Mouse (Mus musculus): ENCODE measurements at regions not wholly inside any gene's neighbourhood (a gene's known extent, or its start where the extent isn't known, plus 50 kb on each side); places are given as distances from the start of the nearest gene placed in this dataset.
"Not testable (repeated sequence)": the region's sequence is repeated elsewhere in the genome, so short reads cannot be mapped to it uniquely, and the experiment has no call there.

DNA sequence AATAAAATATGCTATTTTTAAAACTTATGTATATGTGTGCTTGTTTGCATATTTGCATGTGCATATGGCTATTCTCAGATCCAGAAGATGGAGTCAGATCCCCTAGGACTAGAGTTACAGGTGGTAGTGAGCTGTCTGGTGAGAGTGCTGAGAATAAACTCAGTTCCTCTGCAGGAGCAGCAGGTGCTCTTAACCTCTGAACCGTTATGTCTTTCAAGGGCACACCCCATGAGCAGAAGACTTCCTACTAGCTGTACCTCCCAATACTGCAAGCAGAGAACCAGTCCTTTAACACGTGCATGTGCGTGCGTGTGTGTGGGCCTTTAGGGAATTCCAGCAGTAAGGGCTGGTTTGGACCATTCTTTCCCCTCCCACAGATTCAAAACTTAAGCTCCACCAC is 85.9 kb upstream of the Akt3 start:
- Histone ChIP-seq H3K27ac (ENCODE audit: control insufficient read depth, insufficient read depth, low read depth, low read length) (no peak overlapping the region), H3K4me1 (ENCODE audit: control insufficient read depth, insufficient read depth, low read length) (no peaks in the 10 kb centered on the region), H3K4me3 (ENCODE audit: control insufficient read depth, low read depth, low read length) (no peak overlapping the region), H3K36me3 (ENCODE audit: control insufficient read depth, insufficient read depth, low read length) (no peaks in the 10 kb centered on the region), H3K27me3 (ENCODE audit: control insufficient read depth, insufficient read depth, low read length) (no peaks in the 10 kb centered on the region)
- TF ChIP-seq CTCF (IDR thresholded peaks at IDR 0.05; ENCODE audit: control insufficient read depth, insufficient read depth, insufficient replicate concordance, low read depth, low read length) (no peak), POLR2A (IDR thresholded peaks at IDR 0.05; ENCODE audit: control insufficient read depth, low read depth, low read length) (no peak)

DNA sequence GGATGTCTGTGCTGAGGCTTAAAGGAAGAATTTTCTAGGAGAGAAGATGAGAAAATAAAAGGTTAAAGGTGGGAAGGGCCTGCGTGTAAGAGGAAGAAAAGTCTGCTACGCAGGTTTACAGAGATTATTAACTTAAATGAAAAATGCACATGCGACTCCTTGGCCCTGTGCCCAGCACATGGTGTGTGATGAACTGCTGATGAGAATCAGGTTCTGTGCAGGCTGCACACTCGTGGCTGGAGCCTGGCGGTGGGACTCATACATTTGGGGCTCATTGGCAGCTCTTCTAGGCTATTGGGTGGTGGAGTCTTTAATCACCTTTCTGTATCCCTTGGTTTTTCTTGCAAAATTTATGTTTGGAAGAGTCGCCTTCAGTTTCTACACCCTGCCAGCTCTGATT is 85.1 kb upstream of the Akt3 start:
- no peak overlapping the region for H3K4me3 ChIP-seq (ENCODE audit: control insufficient read depth, low read depth, low read length)
- H3K27me3 ChIP-seq (ENCODE audit: control insufficient read depth, insufficient read depth, low read length), result no peaks in the 10 kb centered on the region
- H3K4me1 ChIP-seq (ENCODE audit: control insufficient read depth, insufficient read depth, low read length), result no peaks in the 10 kb centered on the region

DNA sequence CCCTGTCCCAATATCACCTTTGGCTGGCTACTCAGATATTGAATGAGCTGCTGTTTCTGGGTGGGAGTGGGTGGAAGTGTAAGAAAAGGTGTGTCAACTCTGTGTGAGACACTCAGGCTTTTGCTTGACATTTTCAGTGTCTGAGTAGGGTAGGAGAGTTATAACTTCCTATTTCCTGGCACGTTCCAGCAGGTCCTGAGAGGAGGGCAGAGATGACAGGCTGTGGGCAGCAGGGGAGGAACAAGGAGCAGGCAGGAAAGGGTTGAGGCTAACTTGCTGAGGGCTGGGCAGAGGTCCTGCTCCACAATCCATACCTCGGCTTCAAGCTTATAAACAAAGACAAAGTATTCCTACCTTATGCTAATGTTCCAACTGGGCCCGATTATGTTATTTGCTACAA is 82.2 kb upstream of the Akt3 start:
- H3K36me3 ChIP-seq (ENCODE audit: control insufficient read depth, insufficient read depth, low read length), result no peaks in the 10 kb centered on the region
- TF ChIP-seq POLR2A (IDR thresholded peaks at IDR 0.05; ENCODE audit: control insufficient read depth, low read depth, low read length) (no peak), CTCF (IDR thresholded peaks at IDR 0.05; ENCODE audit: control insufficient read depth, insufficient read depth, insufficient replicate concordance, low read depth, low read length) (no peak)
- H3K4me3 ChIP-seq (ENCODE audit: control insufficient read depth, low read depth, low read length), result no peak overlapping the region
- no peaks in the 10 kb centered on the region for H3K27me3 ChIP-seq (ENCODE audit: control insufficient read depth, insufficient read depth, low read length)
- H3K4me1 ChIP-seq (ENCODE audit: control insufficient read depth, insufficient read depth, low read length), result no peaks in the 10 kb centered on the region
- H3K27ac ChIP-seq (ENCODE audit: control insufficient read depth, insufficient read depth, low read depth, low read length), result no peak overlapping the region

More for the DNA sequence above, 85.1 kb upstream of the Akt3 start:
- no peaks in the 10 kb centered on the region for H3K36me3 ChIP-seq (ENCODE audit: control insufficient read depth, insufficient read depth, low read length)
- no peak overlapping the region for H3K27ac ChIP-seq (ENCODE audit: control insufficient read depth, insufficient read depth, low read depth, low read length)
- TF ChIP-seq CTCF (IDR thresholded peaks at IDR 0.05; ENCODE audit: control insufficient read depth, insufficient read depth, insufficient replicate concordance, low read depth, low read length) (no peak), POLR2A (IDR thresholded peaks at IDR 0.05; ENCODE audit: control insufficient read depth, low read depth, low read length) (no peak)

DNA sequence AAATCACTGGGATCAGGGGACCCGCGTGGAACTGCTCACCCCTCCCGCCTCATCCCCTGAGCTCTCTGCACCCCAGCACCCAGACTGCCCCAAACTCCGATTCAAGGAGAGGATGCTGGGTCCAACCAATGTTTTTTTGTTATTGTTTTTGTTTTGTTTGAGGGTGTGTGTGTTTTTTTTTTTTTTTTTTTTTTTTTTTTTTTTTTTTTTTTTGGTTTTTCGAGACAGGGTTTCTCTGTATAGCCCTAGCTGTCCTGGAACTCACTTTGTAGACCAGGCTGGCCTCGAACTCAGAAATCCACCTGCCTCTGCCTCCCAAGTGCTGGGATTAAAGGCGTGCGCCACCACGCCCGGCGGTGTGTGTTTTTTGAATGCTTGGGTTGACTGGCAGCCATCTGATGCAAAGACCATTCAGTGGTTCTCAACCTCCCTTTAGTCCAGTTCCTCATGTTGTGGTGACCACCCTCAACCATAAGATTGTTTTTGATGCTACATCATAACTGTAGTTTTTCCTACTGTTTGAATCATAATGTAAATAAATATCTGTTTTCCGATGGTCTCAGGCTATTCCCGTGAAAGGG is 81.3 kb upstream of the Akt3 start:
- not testable (repeated sequence) for H3K27me3 ChIP-seq (ENCODE audit: control insufficient read depth, insufficient read depth, low read length); H3K36me3 ChIP-seq (ENCODE audit: control insufficient read depth, insufficient read depth, low read length); H3K4me1 ChIP-seq (ENCODE audit: control insufficient read depth, insufficient read depth, low read length); H3K27ac ChIP-seq (ENCODE audit: control insufficient read depth, insufficient read depth, low read depth, low read length)
- H3K4me3 ChIP-seq (ENCODE audit: control insufficient read depth, low read depth, low read length), result peak overlapping the region; percentile 25

DNA sequence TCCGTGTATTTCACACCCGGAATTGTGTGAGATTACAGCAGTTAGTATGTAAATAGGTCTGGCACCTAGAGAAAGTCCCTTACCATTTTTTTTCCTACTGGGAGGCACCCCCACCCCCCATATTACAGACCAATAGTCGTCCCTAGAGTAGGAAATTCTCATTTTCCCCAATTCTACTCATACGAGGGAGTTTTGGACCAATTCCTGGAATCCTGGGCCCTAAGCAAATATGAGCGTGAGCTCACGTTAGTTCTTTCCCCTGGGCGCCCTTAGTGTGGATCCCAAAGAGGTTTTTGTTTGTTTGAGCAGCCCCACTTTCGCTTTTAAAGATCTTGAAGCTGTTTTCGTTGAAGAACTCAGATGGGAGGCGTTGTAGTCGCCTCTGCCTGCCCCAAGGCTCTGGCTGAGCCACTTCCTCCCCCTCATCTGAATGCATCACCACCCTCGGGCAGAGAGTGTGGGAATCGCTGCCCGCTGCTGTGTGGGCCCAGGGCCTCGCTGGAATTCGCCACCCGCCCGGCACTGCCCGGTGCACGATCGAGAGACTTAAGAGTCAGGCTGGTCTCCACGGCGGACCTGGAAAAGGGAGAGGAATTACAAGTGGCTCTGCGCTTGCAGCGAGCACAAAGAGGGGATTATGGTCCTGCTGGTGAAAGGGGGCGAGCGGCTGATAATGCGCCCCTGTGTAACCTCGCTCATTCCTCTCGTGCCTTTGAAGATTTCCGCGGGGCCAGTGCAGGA is 80.6 kb upstream of the Akt3 start:
- H3K27me3 ChIP-seq (ENCODE audit: control insufficient read depth, insufficient read depth, low read length), result no peaks in the 10 kb centered on the region
- no peak overlapping the region for H3K27ac ChIP-seq (ENCODE audit: control insufficient read depth, insufficient read depth, low read depth, low read length)
- H3K36me3 ChIP-seq (ENCODE audit: control insufficient read depth, insufficient read depth, low read length), result no peaks in the 10 kb centered on the region
- peak overlapping the region; percentile 25 for H3K4me3 ChIP-seq (ENCODE audit: control insufficient read depth, low read depth, low read length)
- TF ChIP-seq POLR2A (IDR thresholded peaks at IDR 0.05; ENCODE audit: control insufficient read depth, low read depth, low read length), result no peak
- no peak for TF ChIP-seq CTCF (IDR thresholded peaks at IDR 0.05; ENCODE audit: control insufficient read depth, insufficient read depth, insufficient replicate concordance, low read depth, low read length)
- H3K4me1 ChIP-seq (ENCODE audit: control insufficient read depth, insufficient read depth, low read length), result no peaks in the 10 kb centered on the region

DNA sequence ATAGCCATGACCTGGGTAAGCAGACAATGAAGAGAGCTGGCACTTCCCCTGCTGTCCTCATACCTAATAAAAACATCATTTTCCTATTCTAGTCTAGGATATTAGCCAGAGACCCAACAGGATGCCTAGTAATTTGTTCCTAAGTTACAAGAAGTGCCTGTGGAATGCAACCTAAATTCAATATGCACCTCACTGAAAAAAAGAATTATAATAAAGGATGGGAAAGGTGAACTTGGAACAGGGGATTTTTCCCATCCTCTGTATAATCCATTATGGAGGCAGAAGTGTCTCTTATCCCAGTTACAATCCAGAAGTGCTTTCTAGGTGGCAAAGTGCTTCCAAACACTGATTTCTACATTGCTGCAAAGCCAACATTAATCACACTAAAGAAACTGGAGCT is 79.8 kb upstream of the Akt3 start:
- Histone ChIP-seq H3K4me1 (ENCODE audit: control insufficient read depth, insufficient read depth, low read length) (no peaks in the 10 kb centered on the region), H3K36me3 (ENCODE audit: control insufficient read depth, insufficient read depth, low read length) (no peaks in the 10 kb centered on the region), H3K27me3 (ENCODE audit: control insufficient read depth, insufficient read depth, low read length) (no peaks in the 10 kb centered on the region), H3K4me3 (ENCODE audit: control insufficient read depth, low read depth, low read length) (no peak overlapping the region), H3K27ac (ENCODE audit: control insufficient read depth, insufficient read depth, low read depth, low read length) (no peak overlapping the region)
- no peak for TF ChIP-seq CTCF (IDR thresholded peaks at IDR 0.05; ENCODE audit: control insufficient read depth, insufficient read depth, insufficient replicate concordance, low read depth, low read length)
- TF ChIP-seq POLR2A (IDR thresholded peaks at IDR 0.05; ENCODE audit: control insufficient read depth, low read depth, low read length), result no peak

DNA sequence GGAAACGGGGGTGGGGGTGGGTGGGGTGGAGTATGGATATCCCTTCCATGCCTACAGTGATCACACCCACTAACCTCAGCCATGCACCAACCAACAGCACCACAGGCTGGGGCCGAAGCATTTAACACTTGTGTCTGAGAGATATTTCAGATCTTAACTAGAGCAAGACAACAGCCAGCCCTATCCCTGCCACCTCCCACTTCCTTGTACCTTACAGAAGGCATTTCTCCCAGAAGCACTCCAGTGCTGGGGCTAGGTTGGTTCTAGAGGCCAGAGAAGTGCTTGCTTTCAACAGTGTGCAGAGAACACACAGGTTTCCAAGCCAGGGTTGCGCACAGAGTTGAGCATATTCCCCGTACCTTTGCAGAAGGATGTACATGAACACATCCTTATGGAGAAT is 79.1 kb upstream of the Akt3 start:
- Histone ChIP-seq H3K4me3 (ENCODE audit: control insufficient read depth, low read depth, low read length) (no peak overlapping the region), H3K36me3 (ENCODE audit: control insufficient read depth, insufficient read depth, low read length) (no peaks in the 10 kb centered on the region), H3K4me1 (ENCODE audit: control insufficient read depth, insufficient read depth, low read length) (no peaks in the 10 kb centered on the region), H3K27ac (ENCODE audit: control insufficient read depth, insufficient read depth, low read depth, low read length) (no peak overlapping the region), H3K27me3 (ENCODE audit: control insufficient read depth, insufficient read depth, low read length) (no peaks in the 10 kb centered on the region)
- TF ChIP-seq CTCF (IDR thresholded peaks at IDR 0.05; ENCODE audit: control insufficient read depth, insufficient read depth, insufficient replicate concordance, low read depth, low read length), result no peak
- TF ChIP-seq POLR2A (IDR thresholded peaks at IDR 0.05; ENCODE audit: control insufficient read depth, low read depth, low read length), result no peak

All from testis, adult 2 months (tissue).